Mouse (Mus musculus) mature B cell (primary cell): ENCODE measurements around the gene Serpina16.

Experiments used
- in situ Hi-C: fragments of 300-500 bp; cut with MboI; formaldehyde crosslinking; loops from 2 replicates; pipeline ENCODE4 v1.14.3; 2019

Serpina16 gene

DNA sequence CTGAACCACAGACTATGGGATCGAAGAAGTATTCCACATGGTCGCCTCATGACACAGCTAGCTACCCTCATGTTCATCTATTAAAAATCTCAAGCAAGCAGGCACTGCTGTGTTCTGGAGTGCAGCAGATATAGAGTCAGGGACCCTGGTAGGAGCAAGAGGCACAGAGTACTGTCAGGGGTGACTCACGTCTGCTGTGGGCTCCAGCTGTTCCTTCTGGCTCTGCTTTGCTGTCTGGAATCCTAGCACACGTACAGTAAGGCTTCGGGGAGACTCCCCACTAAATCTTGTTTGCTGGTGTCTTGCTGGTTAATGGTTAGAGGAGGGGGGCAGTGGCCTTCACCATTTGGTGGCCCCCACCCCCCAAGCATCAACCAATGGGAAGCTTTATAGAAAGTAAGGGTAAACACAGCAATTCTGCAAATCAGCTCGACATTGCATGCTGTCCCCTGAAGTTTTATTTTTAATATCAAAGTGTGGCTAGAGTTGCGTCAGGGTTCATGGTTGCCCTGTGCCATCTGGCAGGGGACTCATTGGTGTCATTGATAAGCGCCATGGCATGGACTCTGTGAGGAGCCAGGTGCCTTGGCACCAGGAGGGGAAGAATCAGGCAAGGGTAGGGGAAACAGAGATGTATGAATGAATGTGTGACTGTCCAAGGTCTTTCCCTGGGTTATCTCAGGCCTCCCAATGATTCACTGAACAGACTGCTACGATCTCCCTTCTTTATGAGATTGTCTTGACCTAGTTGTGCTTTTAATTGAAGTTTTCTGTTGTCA, 18.9 kb downstream of the Serpina16 start, which contains the start of gene Serpina6:
Gene Serpina6 (minus strand): TSS at position 365 of the 779 bp plus-strand sequence.
- in situ Hi-C loops, result no loop called here

GRCm38 (mm10) chr12:103655123-103656044, 20.6 kb downstream of the Serpina16 start:
- in situ Hi-C loops, result no loop called here

DNA sequence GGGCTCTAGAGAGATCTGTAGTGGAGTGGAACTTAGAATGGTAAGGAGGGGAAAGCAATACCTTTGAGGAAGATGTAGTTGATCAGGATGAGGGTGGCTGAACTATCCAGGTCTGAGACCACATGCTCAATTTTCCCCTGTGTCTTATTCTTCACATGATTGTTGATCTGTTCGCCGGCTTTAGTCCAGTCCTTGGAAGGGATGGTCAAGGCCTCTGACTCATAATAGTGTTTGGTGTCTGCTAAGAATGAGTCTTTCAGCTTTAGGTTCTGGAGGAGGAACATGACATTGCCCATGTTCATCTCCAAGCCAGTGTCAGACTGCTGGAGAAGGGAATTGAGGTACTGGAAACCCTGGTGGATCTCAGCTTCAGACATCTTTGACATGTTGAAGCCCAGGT, 22.1 kb downstream of the Serpina16 start:
- in situ Hi-C loops, result no loop called here

DNA sequence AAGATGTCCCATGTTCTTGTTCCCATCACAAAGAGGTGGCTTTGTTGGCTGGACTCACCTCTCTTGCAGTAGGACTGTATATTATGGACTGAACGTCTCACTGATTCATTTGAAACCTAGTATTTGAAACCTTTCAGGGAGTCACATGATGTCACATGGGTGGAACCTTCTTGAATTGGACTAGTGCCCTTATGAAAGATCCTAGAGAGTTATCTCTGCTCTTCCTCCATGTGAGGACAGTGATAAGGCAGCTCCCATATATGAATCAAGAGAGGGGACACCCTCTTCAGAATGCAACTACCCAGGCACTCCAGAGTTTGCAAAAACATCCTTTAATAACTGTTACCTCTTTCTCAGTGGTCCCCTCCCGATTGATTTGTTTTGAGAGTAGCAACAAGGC, 29.6 kb downstream of the Serpina16 start:
- in situ Hi-C loops, result no loop called here

- in situ Hi-C loops, result no loop called here
These were observed 31.3 kb downstream of the Serpina16 start for GRCm38 (mm10) chr12:103644601-103645000.

DNA sequence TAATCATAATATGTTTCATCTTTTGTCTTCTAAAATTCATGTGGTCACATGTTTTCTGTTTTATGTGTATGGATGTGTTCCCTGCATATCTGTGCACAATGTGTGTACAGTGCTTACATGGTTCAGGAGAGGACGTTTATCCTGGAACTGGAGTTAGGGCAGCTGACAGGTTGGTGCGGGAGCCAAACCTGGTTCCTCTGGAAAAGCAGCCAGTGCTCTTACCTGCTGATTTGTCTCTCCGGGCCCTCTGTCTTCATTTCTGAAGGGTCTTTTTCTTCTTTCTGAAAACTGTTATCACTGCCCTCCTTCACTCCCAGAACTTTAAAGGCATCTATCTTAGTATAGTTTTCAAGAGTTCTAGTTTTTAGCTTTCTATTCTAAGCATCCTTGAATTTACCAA, 32.1 kb downstream of the Serpina16 start:
- in situ Hi-C loops, result no loop called here

- in situ Hi-C loops, result no loop called here
These were observed 32.6 kb downstream of the Serpina16 start for GRCm38 (mm10) chr12:103643336-103643735.

DNA sequence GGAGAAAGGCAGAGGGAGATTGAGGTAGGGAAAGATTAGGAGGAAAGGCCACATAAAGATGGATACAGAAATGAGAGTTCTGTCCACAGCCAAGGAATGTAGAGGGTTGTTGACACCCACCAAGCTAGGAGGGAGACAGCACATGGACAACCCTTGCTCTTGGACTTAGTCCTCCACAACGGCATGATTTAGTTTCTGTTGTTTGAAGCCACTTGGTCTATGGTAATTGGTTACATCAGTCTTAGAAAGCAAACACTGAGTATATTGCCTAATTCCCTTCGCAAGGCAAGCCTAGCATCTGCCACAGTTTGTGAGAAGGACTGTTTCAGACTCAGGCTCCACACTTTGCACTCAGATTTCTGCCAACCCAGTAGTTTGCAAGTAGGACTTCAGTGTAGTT, 40.1 kb downstream of the Serpina16 start:
- in situ Hi-C loops, result no loop called here

- in situ Hi-C loops, result no loop called here
These were observed 41.5 kb downstream of the Serpina16 start for GRCm38 (mm10) chr12:103634430-103634829.

DNA sequence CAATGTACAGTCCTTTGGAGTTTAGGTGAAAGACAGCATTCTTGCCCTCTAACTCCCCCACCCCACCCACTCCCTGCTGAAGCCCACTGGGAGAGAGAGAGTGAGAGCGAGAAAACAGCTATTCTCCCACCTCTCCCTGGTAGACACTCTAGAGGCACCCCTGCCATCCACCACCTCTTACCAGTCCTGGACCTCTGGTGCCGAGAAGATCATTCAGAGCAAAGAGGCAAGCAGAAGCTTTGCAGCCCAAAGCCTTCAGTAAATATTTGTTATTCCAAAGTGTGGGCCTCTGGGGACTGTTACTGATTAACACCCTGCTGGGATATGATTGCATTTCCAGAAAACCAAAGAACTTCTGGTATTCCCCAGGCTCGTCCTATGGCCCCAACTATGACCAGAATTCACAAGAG, 44.7 kb downstream of the Serpina16 start, which contains the start of gene Serpina10:
Gene Serpina10 (minus strand): TSS at position 242 of the 410 bp plus-strand sequence.
- in situ Hi-C loops, result no loop called here
